Mouse (Mus musculus) megakaryocyte-erythroid progenitor cell, adult 5-6 weeks (primary cell): ENCODE measurements around the gene P3h3. TPM values are rescaled to one million over a fixed set of nuclear protein-coding genes. Genes with fewer than 3 reads are reported as not detected.

Source experiments
- ATAC-seq: replicated peaks from 2 replicates; pipeline ENCODE4 v1.8.0; 2016; ENCODE audit warnings: mild to moderate bottlenecking, inconsistent platforms; ENCODE audit not compliant: severe bottlenecking, poor library complexity, low FRiP score, low TSS enrichment
- total RNA-seq, 2 experiments: library from RNA; stranded (forward) in 1 of 2; stranded (reverse) in 1 of 2; fragments of 200-1000, 215-1000 nt in 1 of 2; fragments of >200 nt in 1 of 2; fragmentation: Nextera tagmentation in 1 of 2; gene quantifications; 2 replicates each; pipeline ENCODE4 v1.2.3; 2014 to 2017

P3h3 gene
- total RNA-seq, 2 experiments from 2014 or later = 0.61 to 0.89 TPM

DNA sequence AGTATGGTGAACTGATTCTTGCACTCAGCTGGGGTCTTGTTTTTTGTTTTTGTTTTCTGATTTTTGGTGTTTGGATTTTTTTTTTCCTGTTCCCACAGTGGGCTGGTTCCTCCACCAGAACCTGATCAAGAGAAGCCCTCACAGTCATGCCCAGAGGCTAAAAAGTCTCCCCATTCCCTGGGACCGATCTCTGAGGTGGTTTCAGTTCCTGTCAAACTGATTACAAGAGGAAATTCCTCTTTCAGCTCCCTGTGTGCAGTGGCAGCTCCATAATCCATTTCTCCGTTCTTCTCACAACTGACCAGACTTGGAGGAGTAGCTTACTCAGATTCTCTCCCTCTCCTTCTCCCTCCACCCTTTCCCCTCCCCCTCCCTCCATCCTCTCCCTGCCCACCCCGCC is 16.8 kb upstream of the P3h3 start:
- no peak for ATAC-seq

DNA sequence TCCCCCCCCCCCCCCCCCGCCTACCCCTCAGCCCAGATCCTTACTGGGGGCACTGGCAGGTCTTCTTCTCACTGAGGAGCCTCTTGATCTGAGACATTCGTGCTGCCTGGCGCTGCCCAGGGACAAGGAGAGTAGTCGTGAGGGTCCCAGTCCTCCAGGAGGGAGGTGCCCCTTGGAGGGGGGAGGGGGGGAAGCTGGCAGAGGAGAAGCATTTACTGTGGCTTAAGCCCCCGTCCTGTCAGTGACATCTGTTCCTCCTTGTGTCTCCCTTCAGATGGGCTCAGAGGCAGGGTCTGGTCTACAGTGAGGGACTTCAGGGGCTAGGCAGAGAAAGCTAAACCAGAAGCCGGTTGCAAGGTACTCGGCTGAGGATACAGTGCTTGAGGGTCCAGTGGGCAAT is 9.0 kb upstream of the P3h3 start:
- ATAC-seq = no peak

DNA sequence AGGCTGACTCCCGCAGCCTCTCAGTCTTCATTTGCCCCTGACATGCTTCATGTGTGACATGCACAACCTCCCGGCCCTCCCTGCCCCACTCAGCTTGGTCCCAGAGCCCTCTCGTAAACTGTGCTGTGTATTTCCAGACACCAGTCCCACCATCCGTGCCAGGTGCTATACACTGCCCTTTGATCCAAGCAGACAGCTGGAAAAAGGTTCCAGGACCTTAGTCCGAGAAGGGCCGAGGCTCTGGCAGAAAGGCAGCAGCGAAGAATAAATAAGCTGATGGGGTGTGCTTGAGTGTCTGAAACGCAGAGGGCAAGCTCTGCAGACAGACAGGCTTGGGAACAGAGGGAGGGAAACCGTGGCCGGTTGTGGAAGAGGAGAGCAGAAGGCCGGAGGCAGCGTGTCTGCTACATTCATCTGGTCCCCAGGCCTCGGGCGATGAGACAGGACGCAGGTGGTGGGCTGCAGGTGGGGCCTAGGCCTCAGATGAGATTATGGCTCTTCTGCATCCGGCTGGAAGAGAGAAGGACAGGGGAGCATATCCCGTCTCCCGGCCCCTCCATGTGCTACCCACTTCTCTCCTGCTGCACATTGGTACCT is 8.3 kb upstream of the P3h3 start:
- ATAC-seq = no peak

DNA sequence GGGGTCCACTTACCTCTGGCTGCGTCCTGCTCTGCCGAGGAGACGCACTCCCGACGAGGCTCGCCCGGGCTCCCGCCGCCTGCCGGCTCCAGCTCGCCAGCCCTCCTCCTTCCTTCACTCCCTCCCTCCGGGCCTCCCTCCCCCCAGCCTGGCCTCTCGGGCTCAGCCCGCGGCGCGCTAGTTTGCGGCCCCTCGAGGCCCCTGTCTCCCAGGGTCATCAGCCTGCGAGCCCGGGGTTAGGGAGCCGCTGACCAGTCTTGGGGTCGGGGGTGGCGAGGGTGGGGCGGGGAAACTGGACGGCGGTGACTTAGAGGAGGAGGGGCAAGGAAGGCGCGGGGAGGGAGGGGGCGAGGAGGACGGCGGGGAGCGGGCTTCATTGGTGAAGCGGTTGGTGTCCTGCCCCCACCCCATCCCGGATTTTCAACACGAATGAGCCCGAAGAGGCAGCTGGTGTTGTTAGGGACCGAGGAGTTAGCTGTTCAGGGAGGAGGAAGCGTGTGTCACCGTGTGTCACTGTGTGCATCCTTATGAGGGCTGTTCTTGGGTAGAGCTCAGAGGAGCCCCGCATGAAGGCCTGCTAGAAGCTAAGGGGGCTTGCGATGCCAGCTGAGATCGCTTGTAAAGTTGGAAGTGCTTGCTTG is 6.2 kb upstream of the P3h3 start, which contains the start of gene Gpr162:
TSS of gene Gpr162 (minus strand) at position 326 of the 641 bp plus-strand sequence.
- ATAC-seq = peak; percentile 43; the same call in 1 of the 2 replicates

DNA sequence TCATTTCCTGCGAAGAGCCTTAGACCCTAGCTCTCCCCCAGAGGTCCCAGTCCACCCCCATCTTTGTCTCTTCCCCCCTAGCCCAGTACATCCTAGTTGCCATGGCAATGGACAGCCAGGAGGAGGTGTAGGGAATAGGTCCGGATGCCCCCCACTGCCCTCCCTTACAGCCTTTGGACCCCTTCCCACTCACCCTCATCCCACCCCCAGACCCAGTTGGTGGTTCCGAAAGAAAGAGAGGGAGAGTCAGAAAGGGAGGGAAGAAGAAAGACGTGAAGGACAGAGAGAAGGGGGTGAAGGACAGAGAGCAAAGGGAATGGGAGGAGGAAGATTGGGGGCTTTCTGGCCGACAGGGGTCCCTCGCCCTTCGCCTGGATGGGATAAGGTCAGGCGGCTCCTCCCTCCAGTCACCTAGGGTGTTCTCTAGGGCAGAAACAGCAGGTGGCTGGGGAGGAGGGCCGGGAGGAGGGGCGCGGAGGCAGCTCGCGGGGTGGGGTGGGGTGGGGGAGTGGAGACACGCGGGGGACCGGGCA is 5.6 kb upstream of the P3h3 start:
- no peak for ATAC-seq

DNA sequence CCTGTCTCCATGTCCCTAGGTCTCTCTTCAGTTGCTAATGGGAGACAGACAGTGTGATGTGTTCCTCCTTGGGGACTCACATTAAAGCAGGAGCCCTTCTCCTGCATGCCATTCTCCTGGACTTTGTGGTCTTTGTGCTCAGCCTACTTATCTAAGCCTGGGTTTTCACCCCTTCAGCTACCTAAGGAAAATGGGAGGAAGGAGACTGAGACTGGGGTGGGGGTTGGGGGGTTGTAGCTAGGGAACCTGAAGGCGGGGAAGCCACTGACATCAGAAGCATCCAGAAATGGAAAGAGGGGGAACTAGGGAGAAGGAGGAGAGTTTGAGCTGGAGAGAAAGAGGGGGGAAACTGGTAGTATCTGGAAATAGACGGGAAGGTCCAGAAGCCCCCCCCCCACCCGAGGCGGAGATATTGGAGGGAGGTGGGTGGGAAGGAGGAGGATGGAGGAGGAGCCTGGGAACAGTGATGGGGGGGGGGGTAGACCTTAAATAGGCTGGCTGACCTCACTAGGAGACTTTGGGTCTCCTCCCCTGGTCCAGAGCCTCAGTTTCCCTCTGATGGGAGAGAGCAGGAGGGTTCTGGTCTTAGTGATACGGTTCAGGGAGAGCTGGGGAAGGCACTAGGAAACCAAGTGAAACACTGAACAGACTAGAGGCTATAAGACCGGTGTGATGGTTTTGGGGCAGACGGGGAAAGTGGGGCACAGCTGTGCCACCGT is 5.0 kb upstream of the P3h3 start:
- ATAC-seq = no peak

DNA sequence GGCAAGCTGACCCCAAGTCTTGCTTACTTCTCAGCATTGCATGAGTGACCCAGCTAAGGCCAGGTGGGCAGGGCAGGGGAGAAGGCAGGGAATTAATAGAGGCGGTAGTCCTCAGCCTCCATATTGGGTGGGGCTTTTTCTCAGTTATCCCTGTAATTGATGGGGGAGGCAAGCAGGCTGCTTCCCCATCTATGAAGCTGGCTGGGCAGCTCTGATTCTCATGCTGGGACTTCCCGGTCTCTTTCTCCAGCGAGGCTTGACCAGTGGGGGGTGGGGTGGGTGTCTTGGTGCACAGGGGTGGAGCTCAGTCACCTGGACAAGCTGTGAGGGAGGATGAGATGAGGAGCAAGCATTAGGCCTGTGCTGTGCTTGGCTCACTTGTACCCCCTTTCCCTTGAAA is 4.2 kb upstream of the P3h3 start:
- no peak for ATAC-seq

DNA sequence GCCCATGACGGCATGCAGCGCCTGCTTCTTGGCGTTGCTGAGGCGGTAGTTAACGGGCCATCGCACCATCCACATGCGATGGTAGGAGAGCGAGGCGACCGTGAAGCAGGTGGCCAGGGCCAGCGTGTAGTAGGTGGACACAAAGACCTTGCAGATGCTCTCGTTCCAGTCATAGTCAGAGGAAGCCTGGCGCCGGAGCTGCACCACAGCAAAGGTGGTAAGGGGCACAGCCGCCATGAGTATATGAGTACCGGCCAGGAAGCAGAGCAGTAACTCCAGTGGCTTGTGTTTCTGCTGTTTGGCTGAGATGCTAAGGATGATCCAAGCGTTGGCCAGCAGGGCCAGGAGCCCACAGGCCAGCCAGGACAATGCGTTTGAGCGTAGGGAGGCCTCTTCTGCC is 3.7 kb upstream of the P3h3 start:
- ATAC-seq = no peak

DNA sequence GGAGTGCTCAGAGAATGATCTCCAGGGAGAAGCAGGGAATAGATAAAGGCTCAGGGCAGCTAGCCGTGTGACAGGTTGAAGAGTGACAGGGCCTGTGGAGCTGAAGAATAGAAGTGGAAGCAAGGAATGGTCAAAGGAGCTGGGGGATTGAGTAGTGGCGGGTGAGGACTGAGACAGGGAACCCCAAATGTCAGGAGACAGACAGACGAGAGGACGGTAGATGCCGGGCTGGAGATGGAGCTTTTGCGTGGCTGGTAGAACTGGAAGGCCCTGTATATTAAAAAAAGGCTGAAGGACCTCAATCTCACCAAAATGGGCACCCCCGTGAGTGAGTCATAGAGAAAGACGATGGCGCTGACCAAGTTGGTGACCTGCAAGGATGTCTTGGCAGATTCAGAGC is 3.0 kb upstream of the P3h3 start:
- ATAC-seq = no peak

DNA sequence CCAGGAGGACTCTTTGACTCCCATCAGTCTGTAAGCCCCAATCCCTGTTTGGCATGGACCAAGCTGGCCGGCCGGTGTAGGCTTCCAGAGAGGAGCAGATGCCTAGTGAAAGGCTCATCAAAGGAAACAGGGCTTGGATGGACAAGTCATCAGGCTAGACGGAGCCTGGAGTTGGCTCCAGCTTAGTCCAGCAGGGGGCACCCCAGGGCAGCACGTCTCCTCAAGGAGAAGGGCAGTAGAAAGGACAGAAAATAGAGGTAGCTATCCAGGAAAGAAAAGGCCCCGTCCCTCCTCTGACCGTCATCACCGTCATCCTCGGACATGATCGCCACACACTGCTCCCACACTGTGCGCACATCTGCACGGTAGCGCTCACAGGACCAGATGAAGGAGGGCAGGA is 2.2 kb upstream of the P3h3 start:
- ATAC-seq = peak; percentile 71

DNA sequence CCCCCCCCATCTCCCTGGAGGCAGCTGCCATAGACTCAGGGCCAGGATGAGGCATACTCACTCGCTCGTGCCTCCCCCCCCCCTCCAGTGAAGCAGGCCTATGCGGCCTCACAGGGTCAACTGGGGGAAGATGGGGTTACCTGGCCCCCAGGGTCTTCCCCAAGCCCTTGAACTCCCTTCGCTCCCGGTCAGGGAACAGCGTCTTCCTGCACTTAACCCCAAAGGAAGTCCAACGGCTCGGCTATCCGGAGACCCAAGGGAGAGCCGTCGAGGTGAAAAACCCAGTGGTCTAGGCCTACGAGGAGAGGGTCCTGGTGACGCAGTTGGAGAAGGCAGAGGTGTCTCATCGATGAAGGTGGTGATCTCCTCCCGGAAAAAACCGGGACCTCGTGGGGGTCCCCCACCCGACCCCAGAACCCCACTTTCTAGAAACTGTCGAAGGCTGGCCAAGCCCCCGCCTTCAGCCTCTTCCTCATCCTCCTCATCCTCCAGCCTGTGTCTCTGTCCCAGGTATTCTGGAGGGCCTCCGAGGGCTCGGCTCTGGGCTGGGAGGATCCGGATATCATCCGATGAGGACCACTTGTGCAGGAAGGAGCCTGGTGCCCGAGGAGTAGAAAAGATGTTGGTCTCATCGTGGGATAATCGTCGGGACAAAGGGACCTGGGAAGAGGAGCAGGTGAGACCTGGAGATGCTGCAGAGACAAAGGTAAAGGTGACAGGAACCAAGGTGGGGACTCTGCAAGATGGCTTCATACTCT is 1.2 kb upstream of the P3h3 start:
- ATAC-seq = no peak

DNA sequence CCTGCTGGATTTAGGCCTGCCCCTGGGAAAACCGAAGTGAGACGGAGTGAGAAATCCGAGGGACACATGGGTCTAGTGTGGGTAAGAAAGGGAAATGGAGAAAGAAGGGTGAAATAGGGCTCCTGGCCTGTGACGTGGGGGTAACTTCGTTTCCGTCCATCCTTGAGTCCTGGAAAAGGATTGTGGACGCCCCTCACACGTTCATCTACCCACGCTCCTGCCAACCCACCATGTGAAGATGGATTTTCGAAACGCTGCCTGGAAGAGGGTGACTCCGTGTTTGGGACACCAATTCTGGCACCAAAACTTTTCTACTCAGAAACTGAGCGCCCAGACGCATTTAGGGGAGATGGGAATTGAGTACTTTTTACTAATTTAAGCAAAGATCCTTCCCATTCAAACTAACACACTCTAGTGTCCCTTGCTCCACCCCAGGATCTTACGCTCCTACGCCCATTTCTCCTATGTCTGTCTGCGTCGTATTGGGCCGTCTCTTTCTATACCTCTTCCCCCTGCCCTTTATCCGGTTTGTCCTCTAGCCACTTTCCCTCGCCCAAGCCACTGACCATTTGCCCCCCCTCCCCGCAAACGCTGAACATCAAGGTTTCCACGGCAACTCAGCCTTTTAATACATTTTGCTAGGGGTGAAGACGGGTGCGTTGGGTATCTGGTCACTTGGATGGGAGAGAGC is 433 bp upstream of the P3h3 start:
- ATAC-seq = no peak

DNA sequence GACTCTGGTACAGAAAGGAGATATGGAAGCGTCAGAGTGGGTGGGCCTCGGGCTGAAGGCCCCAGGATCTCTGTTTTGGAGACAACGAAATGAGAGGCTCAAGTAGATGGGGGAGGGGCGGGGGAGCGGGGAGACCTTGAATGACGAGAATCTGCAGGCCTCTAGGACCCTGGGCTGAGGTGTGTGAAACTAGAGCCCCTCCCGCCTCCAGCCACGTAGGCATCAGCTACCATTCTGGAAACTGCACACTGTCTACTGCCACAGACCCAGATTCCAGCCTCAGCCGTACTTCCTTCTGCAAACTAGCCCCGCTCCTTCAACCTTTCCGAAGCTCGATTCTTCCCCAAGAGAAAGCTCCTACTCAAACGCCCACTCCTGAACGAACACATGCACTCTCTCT is 1.2 kb downstream of the P3h3 start:
- ATAC-seq = no peak

DNA sequence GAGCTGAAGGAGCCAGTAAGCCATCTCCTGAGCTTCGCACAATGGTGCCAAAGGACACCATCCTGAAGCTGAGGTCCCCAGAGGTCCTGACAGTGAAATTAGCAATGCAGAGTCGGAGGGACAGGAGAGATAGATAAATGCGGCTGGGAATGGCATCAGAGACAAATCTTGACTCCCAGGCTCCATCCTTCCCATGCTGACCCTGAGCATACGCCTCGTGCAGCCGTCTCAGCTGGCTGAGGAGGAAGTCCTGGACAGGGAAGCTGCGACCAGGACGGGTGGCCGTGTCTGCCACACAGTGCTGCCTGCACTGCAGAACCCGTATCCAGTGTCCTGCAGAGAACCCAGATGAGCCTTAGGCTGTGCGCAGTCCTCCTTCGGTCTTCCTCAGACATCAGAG is 2.9 kb downstream of the P3h3 start:
- no peak for ATAC-seq

DNA sequence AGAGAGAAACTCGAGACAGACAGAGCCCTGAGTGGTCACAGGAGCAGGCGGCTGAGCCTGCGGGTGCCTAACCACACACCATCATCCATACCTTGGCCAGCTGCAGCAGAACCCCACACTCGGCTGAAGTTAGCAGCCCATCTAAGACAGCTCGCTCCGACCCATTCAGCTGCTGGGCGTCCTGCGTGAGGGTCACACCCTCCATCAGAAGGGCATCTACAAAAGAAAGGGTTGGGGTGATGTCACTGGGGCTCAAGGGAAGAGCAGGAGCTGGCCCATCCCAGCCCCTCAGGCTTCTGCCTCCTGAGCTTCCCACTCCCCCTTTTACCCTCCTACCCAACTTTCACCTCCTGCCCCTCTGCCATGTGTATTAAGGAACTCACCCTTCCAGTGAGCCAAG is 7.0 kb downstream of the P3h3 start:
- ATAC-seq = no peak

DNA sequence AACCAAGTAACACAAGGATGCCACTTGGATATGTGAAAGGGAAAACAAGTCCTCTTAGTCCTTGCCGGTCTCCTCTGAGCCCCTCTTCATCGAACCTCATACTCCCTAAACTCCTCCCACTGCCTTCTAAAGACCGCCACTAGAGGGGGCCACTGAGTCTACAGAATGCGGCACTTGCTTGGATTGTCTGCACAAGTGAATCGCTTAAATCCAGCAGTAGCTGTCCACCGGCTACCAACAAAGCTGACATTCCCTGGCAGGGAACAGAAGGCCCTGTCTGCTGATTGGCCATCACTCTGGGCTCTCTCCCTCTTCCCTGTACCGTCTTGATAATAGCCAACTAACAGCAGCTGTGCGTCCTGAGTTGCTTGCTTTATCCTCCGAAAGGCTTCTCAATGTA is 10.2 kb downstream of the P3h3 start:
- peak; percentile 80 for ATAC-seq

DNA sequence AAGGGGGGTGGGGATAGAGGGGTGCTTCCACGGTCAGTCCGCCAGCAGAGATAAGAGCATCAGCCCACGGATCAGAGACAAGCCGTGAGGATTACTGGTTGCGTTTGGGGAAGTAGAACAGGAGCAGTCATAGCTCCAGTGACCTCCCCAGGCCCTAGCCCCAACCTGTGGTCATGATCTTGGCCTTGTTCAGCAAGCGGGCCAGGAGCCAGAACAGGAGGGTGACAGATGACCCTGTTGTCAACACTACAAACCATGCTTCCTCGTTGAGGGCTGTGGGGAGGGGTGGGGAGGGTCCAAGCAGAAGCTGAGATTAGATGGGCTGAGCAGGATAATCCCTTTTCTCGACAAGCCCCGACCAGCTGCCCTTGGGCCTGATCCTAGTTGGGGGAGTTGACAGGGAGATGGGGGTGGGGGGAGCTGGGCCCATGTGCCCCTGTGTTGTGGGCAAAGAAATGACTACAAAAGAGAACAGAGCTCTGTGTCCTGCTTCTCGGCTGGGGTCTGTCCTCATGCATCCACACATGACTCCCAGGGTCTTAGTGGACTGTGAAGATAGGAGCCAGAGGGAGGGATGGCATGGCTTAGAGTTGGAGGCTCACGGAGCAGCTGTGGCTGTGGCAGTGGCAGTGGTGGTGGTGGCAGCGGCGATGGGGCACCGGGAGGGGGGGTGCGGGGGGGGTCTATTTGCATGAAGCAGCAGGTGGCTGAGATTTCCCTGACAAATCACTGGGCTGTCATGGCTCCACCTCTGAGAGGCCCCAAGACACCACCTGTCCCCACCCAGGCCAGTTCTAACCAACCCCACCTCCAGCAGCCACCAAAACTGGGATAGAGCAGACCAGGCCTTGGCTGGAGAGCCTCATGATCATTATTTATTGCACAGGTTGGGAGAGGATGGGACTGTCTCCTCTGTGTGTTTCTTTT is 17.0 kb downstream of the P3h3 start, which contains the start of gene Gnb3:
TSS of gene Gnb3 (minus strand) at position 35 of the 927 bp plus-strand sequence.
- ATAC-seq = no peak

DNA sequence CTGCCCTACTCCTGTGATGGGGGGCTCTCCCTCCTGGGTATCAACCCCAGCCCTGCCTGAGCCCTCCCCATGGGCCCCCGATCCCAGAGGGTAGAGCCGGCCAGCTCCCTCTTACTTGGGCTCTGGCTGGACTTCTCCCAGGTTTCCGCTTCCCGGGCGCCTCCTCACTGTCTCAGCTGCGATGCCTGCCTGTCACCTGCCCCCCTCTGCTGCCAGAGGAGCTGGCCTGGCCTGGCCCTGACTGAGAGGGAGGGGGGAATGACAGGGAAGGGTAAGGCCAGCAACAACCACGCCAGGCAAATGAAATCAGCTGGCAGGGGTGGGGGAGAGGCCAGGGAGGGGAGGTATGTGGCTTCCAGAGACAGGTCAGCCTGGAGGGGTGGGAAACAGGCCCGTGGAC is 17.7 kb downstream of the P3h3 start:
- no peak for ATAC-seq
